Mouse (Mus musculus) yolk sac, embryonic 10.5 days (tissue): Measurements from ENCODE around the gene Grrp1.
A peak's percentile ranks its signal among the peaks of the same experiment; 100 is the strongest.

Experiments
- DNase-seq: peaks from one replicate; pipeline ENCODE4 v3.0.0-alpha.2; 2017; ENCODE audit warnings: low spot score

Grrp1 gene

GRCm38 (mm10) chr4:134243516-134244250, 10.2 kb downstream of the Grrp1 start, which contains the start of gene E130218I03Rik:
TSS of gene E130218I03Rik (plus strand) at chr4:134243662.
- no peak for DNase-seq

DNA sequence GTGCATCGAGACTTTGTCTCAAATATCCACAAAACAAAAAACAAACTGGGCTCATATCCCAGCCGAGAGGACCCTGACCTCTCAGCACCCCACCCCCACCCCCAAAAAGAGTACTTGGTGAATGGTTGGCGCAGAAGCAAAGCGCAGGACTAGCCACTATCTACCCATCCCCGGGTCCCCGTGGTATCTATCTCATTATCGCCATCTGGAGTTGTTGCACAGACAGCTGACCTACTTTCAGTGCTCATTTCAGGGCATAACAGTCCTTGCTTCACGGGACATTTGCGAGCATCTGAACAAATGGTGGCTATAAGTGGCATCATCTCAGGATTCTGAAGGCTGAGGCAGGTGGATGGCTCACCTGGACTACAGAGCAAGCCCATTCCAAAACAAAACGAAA, 15.2 kb downstream of the Grrp1 start:
- DNase-seq = no peak

GRCm38 (mm10) chr4:134238279-134238651, 15.6 kb downstream of the Grrp1 start, which contains the start of gene Cnksr1:
TSS of gene Cnksr1 (minus strand) at chr4:134238399.
- DNase-seq = peak; percentile 76

GRCm38 (mm10) chr4:134237582-134238278, 16.2 kb downstream of the Grrp1 start:
- DNase-seq = no peak

DNA sequence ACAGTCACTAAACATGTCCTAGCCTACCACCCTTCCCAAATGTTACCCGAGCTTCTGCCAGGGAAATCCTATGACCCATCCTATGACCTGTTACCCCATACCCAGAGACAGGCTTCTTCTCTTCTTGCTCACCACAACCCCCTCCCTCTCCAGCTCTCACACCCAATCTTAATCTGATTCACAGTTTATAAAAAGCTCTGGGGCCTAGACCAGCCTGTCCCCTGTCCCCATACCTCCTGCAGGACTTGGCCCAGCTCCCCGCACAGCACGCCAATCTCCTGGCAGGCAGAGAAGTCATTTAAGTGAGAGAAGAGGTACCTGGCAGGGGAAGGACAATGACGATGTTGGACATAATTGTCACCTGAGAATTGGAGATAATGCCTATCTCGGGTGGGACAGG, 19.0 kb downstream of the Grrp1 start:
- DNase-seq = no peak

DNA sequence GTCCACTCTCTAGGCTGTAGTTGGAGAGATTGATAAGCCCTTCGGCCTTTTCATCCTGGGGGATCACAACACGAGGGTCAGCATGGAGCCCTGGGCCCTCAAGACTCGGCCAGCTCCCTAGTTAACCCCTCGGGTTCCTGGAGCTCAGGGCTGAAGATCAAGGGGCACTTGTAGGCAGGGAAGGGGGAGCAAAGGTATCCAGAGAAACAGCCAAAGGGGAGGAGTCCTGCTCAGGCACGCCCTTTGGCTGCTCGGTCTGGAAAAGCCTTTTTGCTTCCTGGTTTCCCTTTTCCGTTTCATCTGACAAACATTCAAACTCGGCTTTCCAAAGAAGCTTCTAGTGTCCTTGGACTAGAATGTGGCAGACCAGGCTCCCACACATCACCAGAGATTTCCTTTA, 23.5 kb downstream of the Grrp1 start:
- no peak for DNase-seq

GRCm38 (mm10) chr4:134227194-134227593, 26.7 kb downstream of the Grrp1 start, which contains the start of gene Catsper4:
TSS of gene Catsper4 (minus strand) at chr4:134227383.
- no peak for DNase-seq

GRCm38 (mm10) chr4:134222793-134223600, 30.9 kb downstream of the Grrp1 start:
- no peak for DNase-seq

DNA sequence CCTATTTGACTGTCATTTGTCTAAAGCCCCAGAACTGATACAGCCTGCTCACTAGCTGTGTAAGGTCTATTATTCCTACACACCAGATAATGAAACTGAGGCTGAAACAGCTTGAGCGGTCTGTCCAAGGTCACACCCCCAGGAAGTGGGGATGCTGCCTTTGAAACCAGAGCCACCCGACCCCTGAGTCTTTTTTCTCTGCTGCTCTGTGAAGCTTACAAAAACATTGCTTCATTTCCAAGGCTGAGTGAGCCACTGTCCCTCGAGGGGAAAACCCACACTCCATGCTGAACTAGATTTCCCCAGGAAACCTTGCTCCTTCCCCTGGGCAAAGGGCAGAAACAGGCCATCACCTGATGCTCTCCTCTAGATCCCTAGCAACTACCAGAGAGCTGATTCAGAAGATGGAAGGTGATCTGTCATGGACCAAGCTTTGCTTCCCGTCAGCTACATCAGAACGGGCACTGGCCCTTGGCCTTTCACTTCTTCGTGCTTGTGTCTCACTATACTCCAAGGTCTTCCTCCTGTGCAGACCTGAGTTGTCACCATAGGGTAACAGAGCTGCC, 47.3 kb downstream of the Grrp1 start:
- DNase-seq = no peak

DNA sequence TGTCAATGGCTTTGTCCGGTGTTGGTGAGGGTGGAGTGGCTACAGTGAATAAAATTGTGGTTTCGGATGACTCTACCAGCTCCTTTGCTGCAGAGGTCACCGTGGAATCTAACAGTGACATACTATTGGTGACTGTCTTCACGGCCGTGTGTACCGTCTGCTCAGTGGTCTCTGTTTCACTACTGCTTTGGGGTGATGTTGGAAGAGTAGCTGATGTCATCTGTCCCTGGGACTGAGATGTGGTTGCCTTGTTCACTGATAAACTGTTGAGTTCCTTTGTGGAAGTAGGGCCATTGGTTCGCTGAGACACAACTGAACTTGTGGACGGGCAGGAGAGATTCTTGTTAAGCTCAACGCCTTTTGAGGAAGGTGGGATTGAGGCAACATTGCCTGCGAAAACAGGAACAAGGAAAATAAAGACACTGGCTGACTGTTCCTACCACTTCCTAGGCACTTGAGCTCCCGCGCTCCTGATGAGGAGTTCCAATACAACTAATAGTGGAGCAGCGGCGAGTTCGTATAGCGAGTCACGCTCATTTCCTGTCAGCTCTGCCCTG, 50.5 kb downstream of the Grrp1 start:
- DNase-seq = no peak

DNA sequence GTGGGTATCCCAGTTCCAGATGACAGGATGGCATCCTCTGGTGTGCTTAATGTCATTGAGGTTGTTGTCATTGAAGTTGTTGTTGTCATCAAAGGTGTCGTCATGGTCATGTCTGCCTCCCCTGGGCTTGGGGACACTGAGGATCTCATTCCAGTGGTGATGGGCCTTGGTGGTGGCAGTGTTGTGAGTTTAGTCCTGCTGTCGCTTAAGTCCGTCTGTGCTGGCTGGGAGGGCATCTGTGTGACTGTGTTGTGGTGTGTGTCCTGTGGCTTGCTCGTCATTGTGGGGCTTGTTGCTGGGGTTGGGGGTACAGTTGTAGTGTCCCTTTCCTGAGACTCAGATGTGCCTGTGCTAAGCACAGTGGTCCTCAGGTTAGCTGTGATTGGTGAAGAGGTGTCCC, 51.0 kb downstream of the Grrp1 start, which contains the start of gene Gm7534:
Gm7534 (minus strand) TSS at position 101 of the 400 bp plus-strand sequence.
- no peak for DNase-seq
